Mouse (Mus musculus) C2C12 (cell line): Measurements from ENCODE around the gene Natd1.

Experiments
- CEBPB ChIP-seq: IDR thresholded peaks from one replicate; pipeline ENCODE4 v1.6.1; 2011; ENCODE audit warnings: low read depth, mild to moderate bottlenecking, control low read depth, moderate library complexity
- CTCF ChIP-seq: IDR thresholded peaks from one replicate; pipeline ENCODE4 v1.5.1; 2011; ENCODE audit not compliant: control insufficient read depth, insufficient read depth, insufficient read length
- FOSL1 ChIP-seq: IDR thresholded peaks from one replicate; pipeline ENCODE4 v1.8.0; 2011; ENCODE audit warnings: mild to moderate bottlenecking, low read length; ENCODE audit not compliant: poor library complexity, insufficient read depth, severe bottlenecking
- MAX ChIP-seq: IDR thresholded peaks from one replicate; pipeline ENCODE4 v1.6.1; 2011; ENCODE audit warnings: mild to moderate bottlenecking, control low read depth
- MYOG ChIP-seq: IDR thresholded peaks from one replicate; pipeline ENCODE4 v1.6.1; 2011; ENCODE audit not compliant: control insufficient read depth, insufficient read length; ENCODE audit errors: extremely low read depth
- USF1 ChIP-seq: IDR thresholded peaks from one replicate; pipeline ENCODE4 v1.6.1; 2011; ENCODE audit warnings: low read depth, mild to moderate bottlenecking, control low read depth, moderate library complexity

DNA sequence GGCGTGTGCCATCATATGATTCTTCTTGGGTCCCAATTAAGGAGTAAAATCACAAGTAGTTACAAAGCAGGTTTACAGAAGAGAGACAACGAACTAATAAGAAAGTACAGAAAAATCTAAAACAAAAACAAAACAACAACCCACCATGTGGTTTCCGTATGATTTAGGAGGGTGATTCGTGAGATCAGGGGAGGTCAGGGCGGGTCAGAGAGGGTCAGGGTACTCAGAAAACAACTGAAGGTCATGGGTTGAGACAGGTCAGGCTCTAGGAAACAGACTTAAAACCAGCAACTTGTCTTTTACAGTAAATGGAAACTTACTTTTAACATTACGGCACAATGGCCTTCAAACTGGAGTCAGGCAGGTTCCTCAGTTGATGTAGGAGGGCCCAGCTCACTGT, 24.3 kb downstream of the Natd1 start:
- TF ChIP-seq CTCF: no peak
- no peak for TF ChIP-seq MAX
- TF ChIP-seq USF1: no peak
- no peak for TF ChIP-seq MYOG
- no peak for TF ChIP-seq CEBPB
- TF ChIP-seq FOSL1: no peak
